Mouse (Mus musculus): Measurements from ENCODE around the gene Jade3.
"Not testable (repeated sequence)": the region's sequence is repeated elsewhere in the genome, so short reads cannot be mapped to it uniquely, and the experiment has no call there.

Jade3 gene

DNA sequence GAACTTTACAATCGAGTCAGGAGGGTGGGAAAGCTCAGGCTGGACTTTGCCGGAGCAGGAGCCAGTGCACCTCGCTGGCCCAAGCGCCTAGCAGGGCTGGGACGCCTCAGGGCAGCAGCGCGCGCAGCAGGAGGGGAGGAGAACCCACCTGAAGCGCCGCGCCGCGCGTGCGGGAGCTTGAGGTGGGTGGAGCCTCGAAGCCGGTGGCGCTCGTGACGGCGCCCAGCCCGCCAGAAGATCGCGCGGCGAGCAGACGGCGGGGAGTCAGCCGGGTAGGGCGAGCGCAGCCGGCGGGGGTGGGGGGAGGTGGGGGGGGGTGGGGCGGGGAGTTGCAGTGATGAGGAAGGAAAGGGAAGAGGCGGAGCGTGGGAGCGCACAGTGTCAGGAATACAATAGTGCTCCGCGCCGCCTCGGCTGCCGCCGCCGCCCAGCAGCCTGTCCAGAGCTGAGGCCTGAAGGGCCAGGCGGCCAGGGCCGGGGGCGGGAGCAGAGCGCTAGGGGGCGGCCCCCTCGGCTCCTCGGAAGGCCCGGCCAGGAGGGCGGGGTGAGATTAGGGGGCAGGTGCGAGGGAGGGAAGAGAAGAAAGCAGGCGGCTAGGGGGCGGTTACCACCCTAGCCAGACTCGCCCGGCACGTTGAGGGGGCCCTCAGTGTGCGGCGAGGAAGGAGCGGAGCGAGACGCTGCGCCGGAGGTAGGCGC is at the start of gene Jade3:
TSS of gene Jade3 (plus strand) at position 549 of the 699 bp plus-strand sequence.
- peak; percentile 63 to 75 for DNase-seq

DNA sequence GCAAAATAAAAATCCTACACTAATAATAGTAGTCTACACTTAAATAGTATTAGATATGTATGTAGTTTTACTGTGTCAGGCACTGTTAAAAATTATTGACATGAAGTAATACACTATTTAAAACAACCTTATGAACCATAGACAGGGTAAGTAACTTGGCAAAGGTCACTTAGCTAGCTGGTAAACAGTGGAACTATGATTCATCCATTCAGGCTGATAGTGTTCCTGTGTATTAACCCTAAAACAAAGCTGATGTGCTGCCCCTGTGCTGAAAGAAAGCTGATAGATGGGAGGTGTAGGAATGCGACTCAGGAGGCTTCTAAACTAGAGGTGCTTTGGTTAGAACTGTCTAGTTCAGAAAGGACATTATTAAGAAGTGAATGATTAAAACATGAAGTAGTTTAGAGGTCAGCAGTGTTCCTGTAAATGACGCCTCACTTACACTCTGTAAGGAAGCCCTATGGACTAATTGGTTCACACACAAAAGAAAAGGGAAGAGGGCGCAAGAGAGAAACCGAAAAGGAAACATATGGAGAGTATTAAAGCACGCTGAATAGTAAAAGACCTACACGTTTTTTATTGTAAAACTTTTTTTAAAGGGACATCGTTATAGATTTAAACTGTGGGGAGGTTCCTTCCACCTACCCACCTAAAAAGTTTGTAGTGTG is 46.0 kb upstream of the Jade3 start:
- DNase-seq: no peak

DNA sequence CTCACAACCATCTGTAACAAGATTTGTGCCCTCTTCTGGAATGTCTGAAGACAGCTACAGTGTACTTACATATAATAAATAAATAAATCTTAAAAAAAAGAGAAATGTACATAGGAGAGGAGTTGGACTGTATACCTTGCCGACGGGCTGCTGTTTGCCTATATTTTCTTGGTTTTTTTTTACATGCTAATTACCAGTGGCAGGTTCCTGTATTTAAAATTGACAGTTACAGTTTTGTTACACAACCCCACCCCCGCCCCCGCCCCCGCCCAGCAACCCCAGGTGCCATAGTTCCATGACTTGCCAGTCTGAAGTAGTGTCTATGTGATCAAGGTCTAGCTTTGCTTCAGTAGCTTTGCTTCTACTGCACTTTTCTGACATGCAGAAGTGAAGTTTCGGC is 43.2 kb upstream of the Jade3 start:
- DNase-seq: no peak

DNA sequence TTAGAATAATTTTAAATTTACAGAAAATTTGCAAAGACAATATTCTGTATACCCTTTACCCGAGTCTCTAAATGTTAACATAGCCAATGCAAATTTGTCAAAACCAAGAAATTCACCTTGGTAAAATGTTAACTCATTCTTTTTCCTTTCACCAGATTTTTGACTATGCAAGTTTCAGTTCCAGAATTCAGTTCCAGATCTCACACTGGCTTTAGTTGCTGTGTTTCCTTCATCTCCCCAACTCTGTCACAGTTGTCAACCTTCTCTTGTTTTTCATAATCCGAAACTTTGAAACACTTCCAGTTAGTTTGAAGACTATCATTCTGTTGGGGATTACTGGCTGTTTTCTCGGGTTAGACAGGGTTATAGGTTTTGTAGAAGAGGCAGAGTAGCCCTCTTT is 38.5 kb upstream of the Jade3 start:
- no peak for DNase-seq

DNA sequence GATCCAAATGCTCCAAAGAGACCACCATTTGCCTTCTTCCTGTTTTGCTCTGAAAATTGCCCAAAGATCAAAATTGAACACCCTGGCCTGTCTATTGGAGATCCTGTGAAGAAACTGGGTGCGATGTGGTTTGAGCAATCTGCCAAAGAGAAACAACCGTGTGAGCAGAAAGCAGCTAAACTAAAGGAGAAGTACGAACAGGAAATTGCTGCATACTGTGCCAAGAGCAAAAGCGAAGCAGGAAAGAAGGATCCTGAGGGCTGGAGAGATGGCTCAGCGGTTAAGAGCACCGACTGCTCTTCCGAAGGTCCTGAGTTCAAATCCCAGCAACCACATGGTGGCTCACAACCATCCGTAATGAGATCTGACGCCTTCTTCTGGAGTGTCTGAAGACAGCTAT is 33.5 kb upstream of the Jade3 start:
- not testable (repeated sequence) for DNase-seq

DNA sequence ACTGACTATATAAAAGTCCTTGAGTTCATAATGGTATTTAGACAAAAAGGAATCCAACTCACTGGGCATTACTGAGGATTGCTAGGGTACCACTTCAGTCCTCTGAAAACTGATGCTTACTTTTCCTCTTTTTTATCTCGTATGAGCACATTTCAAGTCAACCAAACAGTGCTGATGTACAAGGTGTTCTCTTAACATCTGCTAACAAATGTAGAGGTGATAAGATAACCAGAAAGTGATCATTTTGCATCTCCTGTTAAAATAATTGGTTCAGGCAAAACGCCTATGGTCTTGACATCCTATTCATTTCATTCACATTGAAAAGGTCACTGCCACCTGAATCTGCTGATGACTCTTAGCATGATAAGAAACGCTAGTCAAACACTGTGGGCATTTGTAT is 32.5 kb upstream of the Jade3 start:
- DNase-seq: no peak

DNA sequence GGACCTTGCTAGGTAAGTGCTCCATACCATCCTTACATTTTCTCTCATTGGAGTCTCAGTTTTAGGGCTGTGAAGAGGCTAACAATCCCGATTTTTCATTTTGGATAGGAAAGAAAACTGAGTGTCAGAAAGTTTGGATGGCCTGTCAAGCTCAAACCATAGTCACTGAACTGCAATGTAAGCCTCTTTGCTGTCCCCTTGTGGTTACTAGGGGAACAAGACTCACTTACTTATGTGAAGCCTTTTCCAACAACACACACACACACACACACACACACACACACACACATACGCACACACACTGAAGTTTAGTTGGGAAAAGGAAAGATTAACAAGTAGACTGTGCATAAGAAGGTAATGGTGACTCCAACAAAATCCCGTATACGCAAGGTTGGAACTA is 21.4 kb upstream of the Jade3 start:
- DNase-seq: no peak

DNA sequence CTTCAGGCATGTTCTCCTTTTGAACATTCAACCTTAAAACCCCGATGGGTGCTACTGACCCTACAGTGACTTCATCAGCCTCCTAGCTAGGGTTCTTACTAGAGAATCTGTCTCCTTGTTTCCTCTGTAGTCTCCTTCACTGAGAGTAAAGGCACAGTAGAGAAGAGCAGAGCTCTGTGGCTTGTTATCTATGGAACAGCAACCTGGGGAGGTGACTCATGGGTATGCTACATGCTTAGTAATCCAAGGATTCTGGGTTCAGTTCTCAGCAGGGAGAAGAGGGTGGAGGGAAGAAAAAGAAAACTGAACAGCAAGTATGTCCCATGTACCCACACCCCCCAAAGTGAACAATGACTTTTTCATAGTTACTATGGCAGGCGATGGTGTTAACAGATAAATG is 18.6 kb upstream of the Jade3 start:
- no peak for DNase-seq

DNA sequence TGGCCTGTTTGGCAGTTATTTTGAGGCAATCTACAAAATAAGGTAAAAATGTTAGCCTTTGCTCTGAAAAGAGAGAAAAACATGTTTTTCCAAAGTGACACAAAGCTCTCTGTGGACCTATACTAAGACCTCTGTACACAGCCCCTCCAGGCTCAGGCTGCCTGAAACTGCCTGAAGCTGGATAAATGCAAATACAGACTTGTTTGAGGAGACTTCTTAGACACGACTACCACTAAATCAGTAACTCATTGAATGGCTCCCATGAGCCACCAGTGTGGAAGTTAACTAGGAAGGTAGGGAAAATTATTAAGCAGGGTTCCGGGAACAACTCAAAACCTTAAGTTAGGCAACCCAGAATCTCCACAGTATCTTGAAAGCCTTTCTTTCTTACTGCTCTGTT is 17.8 kb upstream of the Jade3 start:
- DNase-seq: no peak

DNA sequence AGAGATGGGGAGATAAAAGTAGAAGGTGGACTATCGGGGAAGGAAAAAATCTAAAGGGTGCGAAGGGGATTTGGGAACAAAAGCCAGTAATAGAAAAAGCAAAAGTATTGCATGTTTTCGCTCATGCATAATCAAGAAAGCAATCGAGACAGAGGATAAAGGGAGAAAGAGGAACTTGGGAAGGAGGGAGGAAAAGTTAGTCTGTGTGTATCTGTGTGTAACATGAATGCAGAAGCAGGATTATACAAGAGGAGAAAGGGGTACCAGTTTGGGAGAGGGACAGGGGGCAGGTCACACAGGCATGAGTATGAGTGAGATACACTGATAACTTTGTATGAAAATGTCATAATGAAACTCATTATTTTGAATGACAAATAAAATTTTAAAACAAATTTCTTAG is 14.1 kb upstream of the Jade3 start:
- DNase-seq: no peak

DNA sequence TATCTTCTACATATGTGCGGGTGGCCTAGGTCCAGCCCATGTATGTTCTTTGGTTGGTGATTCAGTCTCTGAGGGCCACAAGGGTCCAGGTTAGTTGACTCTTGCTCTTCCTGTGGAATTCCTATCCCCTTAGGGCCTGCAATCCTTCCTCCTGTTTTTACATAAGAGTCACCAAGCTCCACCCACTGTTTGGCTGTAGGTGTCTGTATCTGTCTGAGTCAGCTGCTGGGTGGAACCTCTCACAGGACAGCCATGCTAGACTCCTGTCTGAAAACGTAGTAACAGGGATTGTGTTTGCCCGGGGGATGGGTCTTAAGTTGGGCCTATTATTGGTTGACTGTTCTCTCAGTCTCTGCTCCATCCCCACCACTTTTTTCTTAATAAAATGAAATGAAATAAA is 13.3 kb upstream of the Jade3 start:
- no peak for DNase-seq

DNA sequence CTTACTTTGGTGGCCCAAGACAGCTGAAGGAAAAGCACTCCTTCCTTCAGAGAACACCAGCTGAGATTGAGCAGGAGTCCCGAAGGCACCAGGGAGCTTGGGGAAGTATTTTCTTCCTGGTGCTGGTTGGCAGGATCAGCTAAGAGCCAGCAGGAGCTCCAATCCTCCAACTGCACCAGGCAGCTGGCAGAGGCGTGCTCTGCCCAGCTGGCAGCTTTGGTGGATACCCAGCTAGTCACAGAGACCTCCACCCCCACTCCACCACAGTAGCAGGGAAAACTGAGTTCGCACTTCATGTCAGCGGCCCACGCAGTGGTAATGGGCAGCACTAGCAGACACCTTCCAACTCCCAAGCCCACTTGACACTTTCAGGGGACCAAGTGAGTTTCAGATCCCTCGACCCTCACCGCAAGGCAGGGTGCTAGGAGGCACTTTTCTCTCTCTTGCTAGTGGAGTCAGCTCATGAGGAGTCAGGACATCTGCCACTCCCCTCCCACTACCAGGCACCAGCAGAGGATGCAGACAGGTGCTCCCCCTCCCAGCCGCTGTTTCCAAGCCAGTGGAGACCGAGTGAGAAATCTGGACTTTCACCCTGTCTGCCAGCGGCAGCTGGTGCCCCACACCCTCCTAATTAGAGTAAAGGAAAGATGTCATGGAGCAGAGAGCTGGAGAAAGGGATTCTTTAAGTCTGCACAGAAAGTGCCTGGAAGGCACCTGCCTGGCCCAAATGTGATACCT is 10.4 kb upstream of the Jade3 start:
- no peak for DNase-seq

DNA sequence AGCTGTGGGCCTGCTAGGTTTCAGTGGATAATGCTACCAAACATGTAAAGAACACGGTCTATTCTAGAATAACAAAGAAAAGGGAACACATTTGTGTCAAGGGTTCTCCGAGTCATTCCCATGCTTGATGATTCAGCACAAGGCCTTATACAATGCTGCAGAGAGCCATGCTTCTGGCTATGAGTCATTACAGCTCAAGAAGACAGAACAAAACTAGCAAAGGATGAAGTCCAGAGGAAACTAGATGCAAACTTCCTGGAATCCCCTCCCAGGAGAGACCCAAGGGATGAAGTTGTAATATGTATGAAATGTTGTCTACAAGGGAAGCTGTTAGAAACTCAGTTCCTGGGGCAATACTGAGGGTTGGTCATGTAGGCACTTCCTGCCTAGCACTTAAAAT is 7.0 kb upstream of the Jade3 start:
- DNase-seq: no peak

DNA sequence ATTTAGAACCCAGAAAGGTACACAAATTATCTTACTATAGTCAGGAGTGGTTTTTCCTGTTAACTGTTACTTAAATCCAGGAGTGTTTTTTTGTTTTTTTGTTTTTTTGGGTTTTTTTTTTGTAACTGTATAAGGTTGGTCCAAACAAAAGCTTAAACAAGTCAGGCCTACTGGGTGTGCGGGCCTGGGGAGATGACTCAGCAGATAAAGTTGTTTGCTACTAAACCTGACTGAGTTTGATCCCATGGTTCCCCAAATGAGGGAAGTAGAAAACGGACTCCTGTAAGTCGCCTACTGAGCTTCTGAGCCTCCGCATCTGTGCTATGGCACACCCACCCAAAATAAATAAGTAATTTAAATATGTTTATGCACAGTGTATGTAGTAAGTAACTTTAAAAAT is 6.0 kb upstream of the Jade3 start:
- DNase-seq: no peak

DNA sequence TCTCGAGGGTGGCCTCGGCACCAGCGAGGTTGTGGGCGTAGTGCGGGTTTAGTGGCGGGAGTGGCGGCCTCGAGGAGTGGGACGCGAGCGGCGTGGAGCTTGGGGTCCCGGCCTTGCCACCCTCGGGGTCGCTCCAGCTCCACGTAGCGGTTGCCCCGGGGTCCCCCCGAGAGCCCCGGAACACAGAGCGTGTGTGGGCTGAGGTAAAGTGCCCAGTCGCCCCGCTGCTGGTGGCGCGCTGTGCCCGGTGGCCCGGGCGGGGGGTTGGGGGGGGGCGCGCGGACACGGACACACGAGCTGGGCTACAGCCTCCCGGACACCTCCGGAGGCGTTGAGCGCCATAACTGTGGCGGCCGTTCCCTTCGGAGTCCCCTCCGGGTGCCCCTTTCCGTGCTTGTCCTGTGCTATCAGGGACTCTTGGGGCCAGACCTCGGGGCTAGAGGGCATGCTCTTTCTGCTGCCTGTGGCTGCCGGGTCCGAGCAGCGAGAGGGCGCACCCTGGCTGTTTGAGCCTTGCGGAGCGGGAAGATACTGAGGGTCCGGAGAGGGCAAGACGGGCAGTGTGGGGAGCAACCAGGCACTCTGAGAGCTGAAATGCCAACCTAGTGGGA is 456 bp downstream of the Jade3 start:
- DNase-seq: peak; percentile 32 to 35

DNA sequence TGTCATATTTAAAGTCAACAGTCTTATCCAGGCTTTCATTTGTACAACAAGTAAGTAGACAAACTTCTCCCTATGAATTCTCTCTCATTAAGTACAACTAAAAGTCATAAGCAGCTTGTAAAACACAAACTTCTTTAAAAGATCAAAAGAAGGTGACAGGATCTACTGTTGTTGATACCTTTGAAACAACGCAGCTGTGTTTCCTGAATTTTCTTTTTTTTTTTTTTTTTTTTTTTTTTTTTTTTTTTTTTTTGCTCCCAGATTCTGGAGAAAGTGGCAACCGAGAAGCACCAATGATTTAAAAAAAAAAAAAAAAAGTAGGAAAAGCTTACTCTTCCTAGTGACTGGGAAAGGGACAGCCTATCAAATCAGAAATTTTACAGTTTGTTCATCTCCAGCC is 57.7 kb downstream of the Jade3 start:
- DNase-seq: no peak

DNA sequence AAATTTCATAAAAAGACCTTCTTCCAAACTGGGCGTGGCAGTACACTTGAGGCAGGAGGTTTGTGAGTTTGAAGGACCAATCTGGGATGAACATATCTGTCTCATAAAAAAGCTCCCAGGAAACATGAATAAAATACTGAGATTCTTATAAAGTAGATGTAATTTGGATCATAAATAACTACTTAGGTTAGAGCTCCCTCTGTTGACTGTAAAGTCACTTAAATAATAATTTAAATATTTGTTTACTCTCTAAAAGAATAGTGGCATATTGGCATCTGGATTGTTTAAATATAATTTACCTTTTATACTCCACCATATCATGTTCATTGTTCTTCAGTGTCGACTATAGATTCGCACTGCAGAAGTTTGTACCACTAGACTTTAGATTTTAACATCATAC is 72.2 kb downstream of the Jade3 start:
- DNase-seq: no peak

DNA sequence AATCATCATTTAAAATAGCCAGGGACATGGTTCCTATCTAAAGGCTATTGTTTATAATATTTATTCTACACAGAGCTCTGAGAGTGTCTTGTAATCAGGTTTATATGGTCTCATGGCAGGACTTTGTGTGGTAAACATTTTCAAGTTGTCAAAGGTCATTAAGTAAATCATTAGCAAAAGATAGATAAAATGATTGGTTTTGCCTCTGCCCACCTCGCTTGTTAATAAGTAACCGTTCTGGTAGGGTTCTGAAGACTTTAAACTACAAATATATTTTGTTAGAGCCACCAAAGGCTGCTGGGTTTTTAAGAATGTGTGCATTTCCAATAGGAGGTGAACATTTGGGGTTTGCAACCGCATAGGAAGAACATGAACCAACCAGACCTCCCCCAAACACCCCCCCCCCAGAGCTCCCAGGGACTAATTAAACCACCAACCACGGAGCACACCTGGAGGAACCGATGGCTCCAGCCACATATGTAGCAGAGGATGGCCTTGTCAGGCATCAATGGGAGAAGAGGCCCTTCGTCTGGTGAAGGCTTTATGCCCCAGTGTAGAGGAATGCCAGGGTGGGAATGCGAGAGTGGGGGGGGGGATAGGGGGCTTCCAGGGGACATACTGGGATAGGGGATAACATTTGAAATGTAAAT is 94.9 kb downstream of the Jade3 start:
- DNase-seq: no peak

DNA sequence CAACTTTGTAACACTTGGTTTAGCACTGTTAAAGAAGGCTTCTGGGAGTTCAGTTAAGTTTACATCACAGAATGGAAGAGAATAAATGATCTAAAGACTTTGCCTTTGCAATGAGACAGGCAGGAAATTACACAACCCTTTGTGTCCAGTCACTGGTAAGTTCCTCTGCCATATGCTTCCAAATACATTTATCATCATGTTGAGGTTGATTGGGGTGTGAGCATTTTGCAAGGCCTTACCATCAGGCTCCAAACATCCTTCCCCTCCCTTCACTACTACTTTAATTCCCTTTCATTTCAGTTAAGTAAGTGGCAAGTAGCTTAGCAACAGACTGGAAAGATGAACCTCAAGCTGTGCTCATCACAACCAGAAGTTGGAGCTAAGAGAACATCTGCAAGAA is 96.1 kb downstream of the Jade3 start:
- DNase-seq: no peak

DNA sequence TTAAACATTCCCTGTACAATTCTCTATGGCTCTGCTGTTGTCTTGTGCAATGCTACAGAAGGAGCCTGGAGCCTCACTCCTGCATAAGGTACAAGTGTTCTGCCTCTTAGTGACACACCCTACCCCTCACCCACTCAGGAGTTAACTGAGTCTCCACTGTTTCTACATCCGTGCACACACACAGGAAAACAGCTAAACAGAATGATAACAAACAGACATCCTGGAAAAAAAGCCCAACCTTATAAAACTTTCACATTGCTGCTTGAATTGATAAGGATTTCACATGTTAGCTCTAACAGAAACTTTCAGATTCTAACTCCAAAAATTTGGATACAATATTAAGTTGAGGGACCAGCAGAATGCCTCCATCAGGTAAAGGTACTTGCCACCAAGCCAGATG is 107.1 kb downstream of the Jade3 start:
- DNase-seq: no peak

DNA sequence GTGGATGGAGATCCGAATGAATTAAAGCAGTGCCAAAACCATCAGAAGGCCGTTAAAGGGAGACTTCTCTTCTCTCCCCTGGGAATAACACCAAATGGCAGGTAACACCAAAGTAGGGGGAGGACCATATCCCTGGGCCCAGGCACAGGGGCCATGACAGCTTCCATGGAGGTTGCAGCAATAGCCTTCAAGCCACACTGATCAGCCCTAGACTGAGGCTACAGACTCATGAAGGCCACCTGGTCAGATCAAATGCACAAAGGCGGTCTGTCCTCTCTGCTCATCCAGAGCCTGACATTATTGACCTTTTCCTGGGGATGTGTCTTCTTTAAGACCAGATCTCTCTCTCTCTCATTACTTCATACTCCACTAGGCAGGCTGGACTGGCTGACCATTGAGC is 118.4 kb downstream of the Jade3 start:
- DNase-seq: no peak

DNA sequence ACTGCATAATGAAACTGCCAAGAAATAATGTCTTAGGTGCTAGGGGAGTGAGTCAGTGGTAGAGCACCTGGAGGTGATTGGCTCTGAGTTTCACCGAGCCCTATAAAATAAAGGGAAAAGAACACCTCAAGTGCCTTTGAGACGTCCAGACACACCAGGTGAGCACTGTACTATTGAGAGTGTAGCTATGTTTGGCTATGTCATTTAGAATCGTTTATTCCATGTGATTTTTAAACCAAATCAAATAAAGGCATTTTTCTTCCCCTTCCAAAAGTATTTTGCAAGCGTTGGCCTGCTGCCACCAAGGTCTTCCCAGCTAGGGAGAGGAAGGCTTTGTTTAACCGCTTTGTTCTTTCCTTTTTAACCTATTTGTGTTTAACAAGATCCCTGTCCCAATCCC is 122.1 kb downstream of the Jade3 start:
- DNase-seq: peak in 1 of 2 experiments; percentile 3

All from cerebellum, adult 18-20 months (tissue).